Mouse (Mus musculus): ENCODE data around the gene Islr.

Gene Islr

GRCm38 (mm10) chr9:58196610-58197567 lies 7.2 kb downstream of the Islr start:
- DNase-seq, result no peak

GRCm38 (mm10) chr9:58196141-58196540 lies 8.0 kb downstream of the Islr start:
- DNase-seq, result no peak

GRCm38 (mm10) chr9:58195671-58196070 lies 8.4 kb downstream of the Islr start:
- DNase-seq, result no peak

- DNase-seq, result no peak
Measured at GRCm38 (mm10) chr9:58194222-58194621, 9.9 kb downstream of the Islr start.

GRCm38 (mm10) chr9:58184456-58184855 lies 19.6 kb downstream of the Islr start:
- DNase-seq, result peak; percentile 53

- DNase-seq, result no peak
Measured at GRCm38 (mm10) chr9:58179390-58179789, 24.7 kb downstream of the Islr start.

- no peak for DNase-seq
Measured at GRCm38 (mm10) chr9:58177165-58177564, 26.9 kb downstream of the Islr start.

- DNase-seq, result peak; percentile 81
Measured at GRCm38 (mm10) chr9:58175745-58176487, 28.2 kb downstream of the Islr start.

- peak; percentile 84 for DNase-seq
Measured at GRCm38 (mm10) chr9:58174818-58175251, 29.3 kb downstream of the Islr start.

- DNase-seq, result no peak
Measured at GRCm38 (mm10) chr9:58172863-58173262, 31.2 kb downstream of the Islr start.

- no peak for DNase-seq
Measured at GRCm38 (mm10) chr9:58169426-58169825, 34.7 kb downstream of the Islr start.

- no peak for DNase-seq
Measured at GRCm38 (mm10) chr9:58168880-58169279, 35.2 kb downstream of the Islr start.

GRCm38 (mm10) chr9:58165779-58166178 lies 38.3 kb downstream of the Islr start:
- no peak for DNase-seq

GRCm38 (mm10) chr9:58163146-58163545 lies 41.0 kb downstream of the Islr start:
- no peak for DNase-seq

- no peak for DNase-seq
Measured at GRCm38 (mm10) chr9:58162173-58162572, 41.9 kb downstream of the Islr start.

GRCm38 (mm10) chr9:58160315-58160714 lies 43.8 kb downstream of the Islr start:
- DNase-seq, result no peak

- DNase-seq, result peak; percentile 69
Measured at GRCm38 (mm10) chr9:58159855-58160254, 44.3 kb downstream of the Islr start.

GRCm38 (mm10) chr9:58158541-58159311 lies 45.4 kb downstream of the Islr start:
- no peak for DNase-seq

- DNase-seq, result no peak
Measured at GRCm38 (mm10) chr9:58157838-58158237, 46.3 kb downstream of the Islr start.

GRCm38 (mm10) chr9:58156819-58157560 lies 47.1 kb downstream of the Islr start:
- DNase-seq, result no peak

GRCm38 (mm10) chr9:58155366-58155765 lies 48.7 kb downstream of the Islr start:
- DNase-seq, result no peak

GRCm38 (mm10) chr9:58153095-58153494 lies 51.0 kb downstream of the Islr start:
- no peak for DNase-seq
